Mouse (Mus musculus): ENCODE results near the gene Bpifb9b. TPM values are rescaled to one million over a fixed set of nuclear protein-coding genes. Genes with fewer than 3 reads are reported as not detected.
"Not testable (repeated sequence)": the region's sequence is repeated elsewhere in the genome, so short reads cannot be mapped to it uniquely, and the experiment has no call there.

The Bpifb9b gene
- not detected for total RNA-seq (2021)

DNA sequence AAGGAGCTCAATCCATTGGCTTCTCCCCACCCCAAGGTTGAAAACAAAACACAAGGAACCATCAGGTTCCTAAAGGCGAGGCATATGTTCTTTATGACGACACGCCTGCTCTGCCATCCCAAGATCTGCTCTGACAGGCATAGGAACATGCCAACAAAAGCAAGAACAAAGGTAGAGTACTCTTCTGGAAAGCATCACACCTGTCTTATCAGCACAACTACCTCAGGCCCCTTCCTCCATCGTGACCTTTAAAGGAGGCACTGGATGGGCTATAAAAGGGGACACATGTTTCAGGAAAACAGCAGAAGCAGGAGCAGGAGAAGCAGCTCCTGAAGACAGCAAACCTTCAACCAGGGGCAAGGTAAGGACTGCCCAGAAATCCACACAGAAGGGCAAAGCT lies at the start of gene Bpifb9b:
Gene Bpifb9b, plus strand, starts transcription at position 301 of the 400 bp plus-strand sequence.
- intact Hi-C loops (cut with DNase I); DNase-seq: not testable (repeated sequence)

GRCm38 (mm10) chr2:154257554-154257953 lies 49.5 kb upstream of the Bpifb9b start, which contains the start of gene Bpifb9a:
Gene Bpifb9a, plus strand, starts transcription at chr2:154257854.
- intact Hi-C loops (cut with DNase I); DNase-seq: not testable (repeated sequence)

DNA sequence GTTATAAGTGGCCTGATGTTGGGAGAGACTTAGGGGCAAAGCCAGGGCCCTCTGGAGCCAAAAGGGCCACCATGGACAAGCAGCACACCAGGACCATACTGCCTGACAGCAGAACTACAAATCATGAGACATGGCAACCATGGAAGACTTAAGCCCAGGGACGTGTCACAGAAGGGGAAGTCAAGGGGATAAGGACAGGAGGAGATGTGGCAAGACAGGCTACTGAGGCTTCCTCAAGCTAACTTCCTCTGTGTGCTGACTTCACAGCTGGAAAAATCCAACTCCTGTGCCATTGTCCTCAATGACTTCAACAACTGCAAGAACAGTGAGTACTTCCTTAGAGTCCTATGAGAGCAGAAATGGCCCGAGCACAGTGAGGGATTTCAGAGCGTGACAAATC lies 42.6 kb upstream of the Bpifb9b start:
- DNase-seq; intact Hi-C loops (cut with DNase I): not testable (repeated sequence)

DNA sequence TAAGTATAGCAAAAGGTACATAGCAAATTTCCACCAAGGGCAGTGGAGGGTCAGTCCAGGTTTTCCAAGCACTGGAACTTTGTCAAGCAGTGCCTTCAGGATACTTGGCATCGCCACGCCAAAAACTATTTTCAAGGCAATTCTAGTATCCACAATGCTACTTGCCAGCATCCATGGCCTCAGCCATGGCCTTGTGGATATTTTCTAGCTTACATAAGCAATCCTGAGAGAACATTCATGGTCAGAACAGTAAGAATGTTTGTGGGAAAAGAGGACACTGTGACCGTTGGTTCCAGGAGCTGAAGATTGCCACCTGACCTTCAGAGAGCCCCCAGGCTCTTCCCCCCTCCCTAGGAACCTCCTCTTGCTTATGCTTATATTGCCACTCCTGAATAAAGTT lies 15.2 kb upstream of the Bpifb9b start:
- DNase-seq; intact Hi-C loops (cut with DNase I): not testable (repeated sequence)

DNA sequence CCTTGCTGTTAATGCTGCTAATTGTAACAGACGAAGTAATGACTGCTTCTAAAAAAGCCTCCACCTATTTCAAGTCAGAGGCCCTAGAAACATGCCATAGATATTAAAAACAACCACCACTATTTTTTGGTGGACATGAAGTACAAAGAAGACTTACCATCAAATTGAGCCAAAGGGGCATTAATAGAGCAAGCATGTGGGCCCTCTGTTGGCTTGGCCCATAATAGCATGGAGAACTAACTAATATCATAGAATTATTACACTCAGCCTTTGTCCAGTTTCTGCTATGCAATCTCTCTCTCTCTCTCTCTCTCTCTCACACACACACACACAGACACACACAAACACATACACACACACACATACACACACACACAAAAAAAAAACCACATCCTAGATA lies 14.2 kb upstream of the Bpifb9b start:
- no peak for DNase-seq
- intact Hi-C loops (cut with DNase I), result no loop called here

GRCm38 (mm10) chr2:154294746-154295145 lies 12.3 kb upstream of the Bpifb9b start:
- peak; percentile 49 for DNase-seq
- intact Hi-C loops (cut with DNase I), result not testable (repeated sequence)

DNA sequence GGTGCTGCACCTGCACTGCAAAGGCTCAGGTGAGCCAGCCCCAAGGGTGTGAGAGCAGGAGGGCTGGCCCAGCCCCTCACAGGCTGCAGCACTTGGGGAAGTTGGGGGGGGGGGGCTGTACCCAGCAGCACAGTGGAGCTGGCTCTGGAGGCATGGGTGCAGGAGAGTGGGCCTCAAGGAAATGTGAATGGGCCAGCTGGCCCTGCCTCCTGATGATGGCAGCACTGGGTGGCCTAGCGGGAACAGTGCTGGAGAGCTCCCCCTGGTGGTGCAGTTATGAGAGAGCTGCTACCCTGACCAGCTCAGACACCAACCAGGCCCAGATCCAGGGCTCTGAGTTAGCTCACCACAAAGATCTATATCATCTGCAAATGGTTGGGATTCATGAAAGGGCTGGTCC lies 6.5 kb upstream of the Bpifb9b start:
- intact Hi-C loops (cut with DNase I), result no loop called here
- peak; percentile 83 for DNase-seq

DNA sequence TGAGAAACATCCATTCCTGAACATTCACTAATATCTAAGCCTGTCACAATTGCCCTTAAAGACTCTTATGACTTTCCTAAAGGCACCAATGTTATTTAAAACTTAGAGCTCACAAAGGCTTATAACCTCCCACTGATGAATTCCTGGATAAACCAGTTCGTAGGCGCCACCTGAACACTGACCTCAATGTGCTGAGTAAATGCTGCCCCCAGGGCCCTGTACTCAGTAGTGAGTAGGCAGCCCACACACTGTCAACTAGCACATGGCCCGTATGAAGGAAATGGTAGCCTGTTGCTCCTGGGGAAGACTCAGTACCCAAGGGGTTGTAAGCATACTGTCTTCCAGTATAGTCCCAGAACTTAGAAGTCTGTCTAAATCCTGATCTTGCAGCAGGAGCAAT lies 5.3 kb upstream of the Bpifb9b start:
- DNase-seq, result no peak
- intact Hi-C loops (cut with DNase I), result no loop called here

DNA sequence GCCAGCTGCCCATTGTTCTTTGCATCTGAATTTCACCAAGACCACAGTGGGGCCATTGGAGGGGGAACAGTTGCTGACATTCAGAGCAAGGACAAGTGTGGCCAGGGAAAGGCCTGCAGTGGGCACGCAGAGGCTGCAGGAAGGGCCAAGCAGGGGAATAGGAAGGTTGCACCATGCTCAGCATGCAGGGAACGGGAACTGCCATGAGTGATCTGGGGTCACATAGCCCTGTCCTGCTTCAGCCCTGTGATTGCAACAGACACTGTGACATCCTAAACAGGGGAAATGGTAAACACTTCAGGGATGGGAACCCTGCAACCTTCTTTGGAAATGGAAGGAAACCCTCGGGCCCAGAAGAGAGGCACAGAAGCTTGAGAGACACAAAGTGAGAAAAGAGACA lies 2.4 kb upstream of the Bpifb9b start:
- intact Hi-C loops (cut with DNase I); DNase-seq: not testable (repeated sequence)

GRCm38 (mm10) chr2:154313771-154314170 lies 6.7 kb downstream of the Bpifb9b start:
- intact Hi-C loops (cut with DNase I), result not testable (repeated sequence)

GRCm38 (mm10) chr2:154326852-154327251 lies 19.8 kb downstream of the Bpifb9b start:
- intact Hi-C loops (cut with DNase I), result no loop called here
- DNase-seq, result no peak

More at GRCm38 (mm10) chr2:154313771-154314170, 6.7 kb downstream of the Bpifb9b start:
- DNase-seq, result not testable (repeated sequence)

DNA sequence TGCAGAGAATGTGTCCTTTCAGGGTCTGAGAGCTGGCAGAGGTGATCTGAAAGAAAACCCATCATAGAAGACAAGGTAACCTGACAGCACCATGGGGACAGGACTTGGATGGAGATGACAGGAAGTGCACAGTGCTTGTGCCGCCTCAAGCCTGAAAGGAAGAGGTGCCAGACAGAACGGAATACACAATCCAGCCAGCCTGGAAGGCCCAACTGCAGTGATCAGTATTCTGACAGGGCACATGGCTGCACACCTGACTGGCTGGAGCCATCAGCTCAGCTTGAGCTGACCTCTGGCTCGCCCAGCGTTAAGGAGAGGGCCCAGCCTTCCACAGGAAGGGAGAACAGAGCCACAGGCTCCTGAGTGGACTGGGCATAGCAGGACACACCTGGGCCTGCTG lies 28.5 kb downstream of the Bpifb9b start:
- no peak for DNase-seq
- intact Hi-C loops (cut with DNase I), result no loop called here

- no peak for DNase-seq
- intact Hi-C loops (cut with DNase I), result no loop called here
Observed at GRCm38 (mm10) chr2:154338161-154338560, 31.1 kb downstream of the Bpifb9b start.

DNA sequence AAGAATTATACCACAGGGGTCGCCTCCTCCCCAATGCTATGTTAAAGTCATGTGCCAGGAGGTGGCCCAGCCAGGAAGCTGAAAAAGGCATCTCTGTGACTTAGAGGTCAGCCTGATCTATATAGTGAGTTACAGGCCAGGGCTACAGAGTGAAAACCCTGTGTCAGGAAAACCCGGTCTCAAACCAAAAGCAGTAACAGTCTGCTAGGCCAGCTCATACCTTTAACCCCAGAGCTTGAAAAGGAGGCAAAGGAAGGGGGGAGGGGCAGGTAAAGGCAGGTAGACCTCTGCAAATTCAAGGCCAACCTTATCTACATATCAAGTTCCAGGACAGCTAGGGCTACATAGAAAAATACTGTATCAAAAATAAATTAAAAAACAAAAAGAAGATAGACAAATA lies 32.3 kb downstream of the Bpifb9b start:
- no peak for DNase-seq
- intact Hi-C loops (cut with DNase I), result no loop called here

- DNase-seq, result no peak
- intact Hi-C loops (cut with DNase I), result no loop called here
Observed at GRCm38 (mm10) chr2:154348152-154348551, 41.1 kb downstream of the Bpifb9b start.

GRCm38 (mm10) chr2:154354000-154354425 lies 47.0 kb downstream of the Bpifb9b start:
- intact Hi-C loops (cut with DNase I); DNase-seq: not testable (repeated sequence)

GRCm38 (mm10) chr2:154367510-154367909 lies 60.5 kb downstream of the Bpifb9b start:
- intact Hi-C loops (cut with DNase I), result no loop called here
- no peak for DNase-seq

Other genes with a start within 250 kb of the Bpifb9b start
- not detected for gene Bpifa3, start 176.9 kb upstream of the Bpifb9b start, total RNA-seq (2021)
- not detected for gene Bpifa1, start 164.3 kb upstream of the Bpifb9b start, total RNA-seq (2021)
- gene Bpifa5, start 144.6 kb upstream of the Bpifb9b start, total RNA-seq (2021), result not detected
- under 1 TPM; 0.14 to 0.30 TPM for gene Bpifb1, start 116.4 kb upstream of the Bpifb9b start, total RNA-seq (2021)
- under 1 TPM in 1 of 2 experiments, not detected in 1; 0.30 TPM for gene Bpifb5, start 83.5 kb upstream of the Bpifb9b start, total RNA-seq (2021)
- not detected for gene Bpifb9a, start 49.4 kb upstream of the Bpifb9b start, total RNA-seq (2021)
- gene Cdk5rap1, start 65.8 kb downstream of the Bpifb9b start, total RNA-seq (2021), result 10 to 100 TPM; 10.2 to 14.4 TPM
- gene Snta1, start 100.9 kb downstream of the Bpifb9b start, total RNA-seq (2021), result 10 to 100 TPM; 21.7 to 22.2 TPM
- 10 to 100 TPM; 48.3 to 55.2 TPM for gene Cbfa2t2, start 129.3 kb downstream of the Bpifb9b start, total RNA-seq (2021)
- gene 1700003F12Rik, start 239.9 kb downstream of the Bpifb9b start, total RNA-seq (2021), result 1 to 10 TPM in 1 of 2 experiments, under 1 TPM in 1; 0.98 to 1.4 TPM
- gene Actl10, start 244.5 kb downstream of the Bpifb9b start, total RNA-seq (2021), result under 1 TPM in 1 of 2 experiments, not detected in 1; 0.26 TPM